Mouse (Mus musculus): ENCODE data around the gene Apol10b. TPM values are rescaled to one million over a fixed set of nuclear protein-coding genes. Genes with fewer than 3 reads are reported as not detected.

Apol10b gene
- total RNA-seq, 2 experiments from 2014 or later: 0.22 to 0.36 TPM

Other genes starting within 250 kb of the Apol10b start
- gene Apol7a, start 197.0 kb downstream of the Apol10b start, total RNA-seq (2021): under 1 TPM; 0.17 to 0.34 TPM
- under 1 TPM in 1 of 2 experiments, not detected in 1; 0.17 TPM for gene Apol9a, start 185.0 kb downstream of the Apol10b start, total RNA-seq (2021)
- under 1 TPM in 1 of 2 experiments, not detected in 1; 0.29 TPM for gene Apol7b, start 148.6 kb downstream of the Apol10b start, total RNA-seq (2021)
- not detected for gene Apol10a, start 119.1 kb downstream of the Apol10b start, total RNA-seq (2021)
- not detected for gene Apol11a, start 87.9 kb downstream of the Apol10b start, total RNA-seq (2021)
- gene Apol7c, start 62.8 kb downstream of the Apol10b start, total RNA-seq (2021): not detected
- not detected for gene 1700025B11Rik, start 34.2 kb downstream of the Apol10b start, total RNA-seq (2021)
- gene Gm36245, start 3.1 kb upstream of the Apol10b start, total RNA-seq (2021): not detected
- under 1 TPM; 0.17 to 0.77 TPM for gene Apol11b, start 47.2 kb upstream of the Apol10b start, total RNA-seq (2021)
- under 1 TPM in 1 of 2 experiments, not detected in 1; 0.15 TPM for gene Apol7e, start 102.7 kb upstream of the Apol10b start, total RNA-seq (2021)
- gene Apol9b, start 132.9 kb upstream of the Apol10b start, total RNA-seq (2021): not detected
- gene Apol8, start 160.9 kb upstream of the Apol10b start, total RNA-seq (2021): not detected
- gene Myh9, start 246.1 kb upstream of the Apol10b start, total RNA-seq (2021): 100 to 1,000 TPM; 206 to 221 TPM

All from heart, postnatal 10 days (tissue).